Mouse (Mus musculus) forebrain, embryonic 16.5 days (tissue): ENCODE measurements around the gene Cst12. TPM values are rescaled to one million over a fixed set of nuclear protein-coding genes. Genes with fewer than 3 reads are reported as not detected.

ENCODE experiments used
- polyA plus RNA-seq: library from polyadenylated mRNA; unstranded; fragments of >200 nt; fragmentation: Nextera tagmentation; extraction: Ambion mirVana; gene quantifications from 2 replicates; pipeline ENCODE4 v1.2.1, GENCODE M21; 2015

The Cst12 gene
- polyA plus RNA-seq, 1 experiment from 2014 or later, result not detected

Other genes starting within 250 kb of the Cst12 start
- 54.6 and 62.5 TPM in 2 replicates for gene Nxt1, start 116.8 kb upstream of the Cst12 start, polyA plus RNA-seq
- 23.0 and 24.3 TPM in 2 replicates for gene Gzf1, start 108.3 kb upstream of the Cst12 start, polyA plus RNA-seq
- 39.3 and 52.6 TPM in 2 replicates for gene Napb, start 56.9 kb upstream of the Cst12 start, polyA plus RNA-seq
- gene Cstl1, start 39.0 kb upstream of the Cst12 start, polyA plus RNA-seq, result not detected in 2 replicates
- not detected in 2 replicates for gene Cst11, start 17.9 kb upstream of the Cst12 start, polyA plus RNA-seq
- gene 8030411F24Rik, start 7.4 kb upstream of the Cst12 start, polyA plus RNA-seq, result not detected in 2 replicates
- not detected in 2 replicates for gene Cst8, start 9.4 kb downstream of the Cst12 start, polyA plus RNA-seq
- gene Cst13, start 30.7 kb downstream of the Cst12 start, polyA plus RNA-seq, result not detected in 2 replicates
- gene Cst9, start 45.8 kb downstream of the Cst12 start, polyA plus RNA-seq, result not detected in 2 replicates
- gene 9230104L09Rik, start 75.7 kb downstream of the Cst12 start, polyA plus RNA-seq, result not detected in 2 replicates
- 482 and 493 TPM in 2 replicates for gene Cst3, start 86.3 kb downstream of the Cst12 start, polyA plus RNA-seq
- gene Gm1330, start 213.9 kb downstream of the Cst12 start, polyA plus RNA-seq, result not detected in 2 replicates
- not detected in 2 replicates for gene Gm10750, start 227.9 kb downstream of the Cst12 start, polyA plus RNA-seq